Mouse (Mus musculus): Measurements from ENCODE around the gene Kat2b.
A peak's percentile ranks its signal among the peaks of the same experiment; 100 is the strongest.
"Not testable (repeated sequence)": the region's sequence is repeated elsewhere in the genome, so short reads cannot be mapped to it uniquely, and the experiment has no call there.

Gene Kat2b

DNA sequence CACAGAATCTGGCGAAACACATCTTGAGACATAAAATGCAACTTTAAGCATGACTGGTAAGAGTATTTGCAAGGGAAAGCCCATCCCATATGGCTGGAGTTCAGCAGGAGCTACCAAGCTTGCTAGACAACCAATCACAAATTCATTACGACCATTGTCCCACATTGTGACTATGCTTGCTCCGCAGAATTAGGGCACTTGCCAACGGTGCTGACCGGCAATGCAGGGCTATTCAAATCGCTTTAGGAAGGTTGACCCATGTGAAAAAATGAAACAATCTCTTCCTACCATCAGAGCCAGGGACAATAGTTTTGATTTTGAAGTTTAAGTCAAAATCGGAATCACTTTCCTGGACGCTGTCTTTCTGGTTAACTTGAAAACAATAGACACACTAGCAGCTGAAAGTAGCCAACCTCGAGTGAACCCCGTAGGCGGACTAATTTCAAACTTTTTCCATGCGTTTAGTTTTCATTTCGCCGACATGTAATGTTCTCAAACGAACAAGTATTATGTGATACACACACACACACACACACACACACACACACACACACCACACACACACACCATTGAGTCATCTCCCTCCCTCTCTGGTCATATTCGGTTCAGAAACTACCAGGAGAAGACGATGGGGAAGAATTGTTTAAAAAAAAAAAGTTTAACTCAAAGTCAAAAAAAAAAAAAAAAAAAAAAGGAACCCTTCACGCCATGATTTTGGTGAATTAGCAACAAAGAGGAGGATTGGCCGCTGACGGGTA lies at the start of gene Kat2b:
TSS of gene Kat2b (plus strand) at position 701 of the 758 bp plus-strand sequence.
- peak; percentile 35 for DNase-seq (ENCODE audit: extremely low read depth, insufficient read length, low spot score)

DNA sequence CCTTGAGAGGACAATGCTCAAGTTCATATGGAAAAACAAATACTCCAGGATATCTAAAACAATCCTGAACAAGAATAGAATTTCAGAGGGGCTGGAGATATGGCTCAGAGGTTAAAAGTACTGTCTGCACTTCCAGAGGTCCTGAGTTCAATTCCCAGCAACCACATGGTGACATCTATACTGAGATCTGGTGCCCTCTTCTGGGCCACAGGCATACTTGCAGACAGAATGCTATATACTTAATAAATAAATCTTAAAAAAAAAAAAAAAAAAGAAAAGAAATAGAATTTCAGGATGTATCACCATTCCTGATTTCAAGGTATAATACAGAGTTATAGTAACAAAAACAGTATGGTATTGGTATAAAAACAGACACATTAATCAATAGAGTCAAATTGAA lies 47.3 kb upstream of the Kat2b start:
- DNase-seq (ENCODE audit: extremely low read depth, insufficient read length, low spot score): no peak

DNA sequence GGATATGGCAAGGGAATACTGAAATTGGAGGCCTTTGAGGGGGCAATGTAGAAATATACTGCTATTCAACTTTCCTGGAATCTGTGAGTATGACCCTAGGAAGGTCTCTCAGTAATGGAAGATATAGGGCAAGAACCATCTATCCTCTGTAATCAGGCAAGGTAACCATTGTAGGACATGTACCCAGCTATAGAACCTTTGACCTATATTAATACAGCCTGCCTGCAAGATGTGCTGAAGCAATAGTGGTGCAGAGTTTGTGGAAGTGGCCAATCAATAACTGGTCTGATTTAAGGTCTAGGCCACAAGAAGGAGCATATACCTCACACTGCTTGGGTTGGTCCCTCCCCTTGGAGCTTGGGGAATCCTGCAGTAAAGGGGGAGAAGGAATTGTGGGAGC lies 46.2 kb upstream of the Kat2b start:
- DNase-seq (ENCODE audit: extremely low read depth, insufficient read length, low spot score): no peak

DNA sequence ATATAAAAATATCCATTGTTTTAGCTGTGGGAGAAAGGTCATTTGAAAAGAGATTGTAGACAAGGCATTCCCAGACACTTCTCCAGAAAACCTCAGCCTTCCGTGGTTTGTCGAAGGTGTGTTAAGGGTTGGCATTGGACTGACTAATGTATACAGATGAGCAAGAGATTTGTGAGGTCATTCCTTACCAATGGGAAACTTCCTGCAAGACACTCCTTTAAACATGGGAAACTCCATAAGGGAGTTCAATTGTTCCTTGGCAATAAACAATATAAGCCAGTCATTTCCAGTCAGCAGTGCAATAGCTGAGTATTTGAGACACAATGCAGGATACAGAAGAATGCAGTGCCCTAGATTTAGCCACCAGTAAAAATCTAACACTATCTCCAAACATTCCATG lies 38.6 kb upstream of the Kat2b start:
- DNase-seq (ENCODE audit: extremely low read depth, insufficient read length, low spot score): no peak

DNA sequence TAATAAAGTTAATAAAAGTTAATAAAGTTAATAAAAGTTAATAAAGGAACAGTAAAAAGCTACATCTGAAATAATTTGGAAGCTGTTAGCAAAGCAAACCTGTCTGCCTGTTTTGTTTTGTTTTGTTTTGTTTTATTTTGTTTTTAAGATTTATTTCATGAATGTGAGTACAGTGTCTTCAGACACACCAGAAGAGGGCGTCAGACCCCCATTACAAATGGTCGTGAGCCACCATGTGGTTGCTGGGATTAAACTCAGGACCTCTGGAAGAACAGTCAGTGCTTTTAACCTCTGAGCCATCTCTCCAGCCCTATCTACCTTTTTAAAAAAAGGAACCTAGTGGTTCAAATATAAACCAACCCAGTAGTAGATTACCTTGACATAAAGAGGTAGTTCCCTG lies 35.5 kb upstream of the Kat2b start:
- no peak for DNase-seq (ENCODE audit: extremely low read depth, insufficient read length, low spot score)

DNA sequence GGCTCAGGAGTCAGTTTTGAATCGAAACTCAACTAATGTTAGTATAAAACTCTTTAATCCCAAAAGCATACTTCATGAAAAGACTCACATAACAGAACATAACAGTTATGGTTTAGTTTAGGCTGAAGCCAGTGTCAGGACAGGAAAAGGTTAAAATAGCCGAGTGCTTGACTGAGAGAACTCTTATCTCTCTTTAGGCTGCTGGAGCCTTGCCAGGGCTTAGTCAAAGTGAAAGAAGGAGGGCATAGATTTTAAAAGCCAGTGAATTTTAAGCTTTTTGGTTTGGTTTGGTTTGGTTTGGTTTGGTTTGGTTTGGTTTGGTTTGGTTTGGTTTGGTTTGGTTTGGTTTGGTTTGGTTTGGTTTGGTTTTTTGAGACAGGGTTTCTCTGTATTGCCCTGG lies 34.2 kb upstream of the Kat2b start:
- no peak for DNase-seq (ENCODE audit: extremely low read depth, insufficient read length, low spot score)

DNA sequence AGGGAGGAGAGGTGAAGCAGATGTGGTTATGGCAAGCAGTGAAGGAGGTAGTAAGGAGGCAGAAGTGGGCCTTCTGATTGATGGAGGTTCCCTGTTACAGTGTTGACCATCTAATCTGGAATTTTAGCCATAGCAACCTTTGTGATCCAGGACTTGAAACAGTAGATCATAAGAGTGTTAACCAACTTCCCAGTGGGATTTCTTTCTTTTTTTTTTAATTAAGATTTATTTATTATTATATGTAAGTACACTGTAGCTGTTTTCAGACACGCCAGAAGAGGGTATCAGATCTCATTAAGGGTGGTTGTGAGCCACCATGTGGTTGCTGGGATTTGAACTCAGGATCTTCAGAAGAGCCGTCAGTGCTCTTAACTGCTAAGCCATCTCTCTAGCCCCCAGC lies 27.3 kb upstream of the Kat2b start, which contains the start of gene Pp2d1:
TSS of gene Pp2d1 (minus strand) at position 101 of the 400 bp plus-strand sequence.
- not testable (repeated sequence) for DNase-seq (ENCODE audit: extremely low read depth, insufficient read length, low spot score)

DNA sequence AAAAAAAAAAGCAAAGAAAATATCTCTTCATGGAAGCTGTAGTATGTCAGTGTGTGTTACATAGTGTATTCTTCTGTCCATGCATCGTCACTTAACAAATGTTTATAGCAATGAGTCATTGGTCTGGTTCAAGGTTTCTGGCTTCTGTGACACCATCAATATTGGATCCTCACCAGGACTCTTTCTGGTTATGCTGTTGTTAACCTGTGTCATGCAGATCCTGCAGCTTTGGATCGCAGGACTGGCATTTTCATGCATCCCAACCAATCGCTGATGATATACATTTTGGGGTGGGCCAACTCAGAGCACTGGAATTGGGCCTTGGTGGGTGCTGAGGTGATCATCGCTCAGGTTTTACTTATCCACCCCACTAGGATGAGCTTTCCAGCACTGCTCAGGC lies 24.1 kb upstream of the Kat2b start:
- DNase-seq (ENCODE audit: extremely low read depth, insufficient read length, low spot score): no peak

DNA sequence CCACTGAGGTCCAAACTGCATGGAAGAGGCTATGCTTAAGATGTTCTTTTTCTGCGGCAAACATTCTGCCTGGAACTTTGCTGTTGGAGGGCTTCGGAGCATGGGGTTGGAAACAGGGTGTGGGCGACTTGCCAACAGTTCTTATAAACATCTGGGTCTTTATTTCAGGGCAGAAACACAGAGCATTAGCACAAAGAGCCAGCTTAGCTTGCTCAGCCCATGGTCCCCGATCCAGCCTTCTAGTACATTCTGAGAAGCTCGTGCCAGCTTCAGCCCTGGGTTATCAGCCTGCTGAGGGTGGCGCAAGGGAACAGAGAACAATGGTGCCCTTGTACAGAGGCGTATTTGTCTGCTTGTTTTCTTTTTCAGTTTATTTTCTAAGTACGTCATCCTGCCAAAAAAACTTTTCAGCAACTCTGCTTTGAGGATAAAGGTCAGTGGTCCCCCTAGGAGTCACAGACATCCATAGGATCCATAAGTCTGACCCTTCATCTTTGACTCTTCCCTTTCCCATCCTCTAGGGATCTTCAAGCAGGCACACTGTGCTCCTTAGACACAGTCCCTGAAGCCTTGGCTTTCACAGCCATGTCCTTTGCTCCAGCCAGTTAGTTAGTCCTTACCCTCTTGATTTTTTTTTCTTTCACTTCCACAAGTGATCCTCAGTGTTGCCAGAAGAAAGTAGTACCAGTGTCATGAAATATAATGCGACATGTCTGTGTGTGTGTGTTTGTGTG lies 22.9 kb upstream of the Kat2b start:
- no peak for DNase-seq (ENCODE audit: extremely low read depth, insufficient read length, low spot score)

DNA sequence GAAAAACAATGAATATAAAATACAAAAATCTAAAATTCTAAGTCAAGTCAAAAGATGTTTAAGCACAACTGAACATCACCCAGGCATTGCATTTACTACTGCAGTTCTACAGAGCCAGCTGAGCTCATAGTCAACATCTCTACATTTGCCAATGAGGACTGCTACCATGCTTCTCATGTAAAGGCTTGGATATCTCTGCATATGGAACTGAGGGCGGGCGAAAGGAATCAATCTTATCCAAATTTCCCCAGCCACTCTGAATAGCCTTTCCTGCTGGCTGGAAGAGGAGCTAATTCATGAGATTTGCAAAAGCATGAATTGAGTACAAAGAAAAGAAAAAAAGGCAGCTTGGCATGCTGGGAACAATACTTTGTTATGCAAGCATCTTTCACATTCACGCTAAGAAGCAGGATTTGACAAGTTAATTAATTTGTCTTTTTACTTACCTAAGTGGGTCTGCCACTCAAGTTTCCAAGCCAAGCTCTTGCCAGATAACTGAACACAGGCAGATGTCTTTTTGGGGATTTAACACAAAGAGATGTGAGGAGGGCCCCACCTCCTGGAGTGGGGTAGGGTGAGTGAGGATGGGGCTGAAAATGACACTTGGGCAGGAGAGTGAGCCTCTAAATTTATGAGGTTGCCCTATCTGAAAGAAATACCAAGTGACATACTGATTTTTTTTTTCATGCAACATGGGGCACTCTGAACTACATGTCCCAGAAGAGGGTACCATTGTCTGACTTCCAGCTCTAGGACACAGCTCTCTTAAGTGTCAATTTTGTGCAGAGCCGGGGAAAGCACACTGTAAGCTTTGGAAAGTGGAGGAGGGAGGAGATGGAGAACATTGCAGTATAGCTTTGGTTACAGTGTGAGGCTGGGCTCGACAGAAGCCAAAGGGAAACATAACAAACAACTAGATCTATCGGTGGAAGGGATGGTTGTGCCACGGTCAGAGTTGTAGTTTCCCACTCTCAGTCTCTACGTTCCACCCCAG lies 15.1 kb upstream of the Kat2b start:
- no peak for DNase-seq (ENCODE audit: extremely low read depth, insufficient read length, low spot score)

DNA sequence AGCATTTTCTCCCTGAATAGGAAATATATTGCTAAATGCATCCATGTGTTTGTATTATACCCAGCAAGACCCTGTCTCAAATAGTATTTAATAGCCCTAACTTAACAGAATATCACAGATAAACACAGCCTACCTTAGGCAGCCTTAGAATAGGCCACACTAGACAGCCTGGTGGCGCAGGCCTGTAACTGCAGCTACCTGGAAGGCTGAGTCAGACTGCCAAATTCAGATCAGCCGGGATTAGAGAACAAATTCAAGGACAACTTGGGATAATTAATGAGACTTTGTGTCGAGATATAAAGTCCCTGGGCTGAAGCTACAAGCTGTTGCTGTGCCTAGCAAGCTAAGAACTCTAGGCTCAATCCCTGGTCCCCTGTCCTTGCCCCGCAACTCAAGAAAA lies 12.6 kb upstream of the Kat2b start:
- no peak for DNase-seq (ENCODE audit: extremely low read depth, insufficient read length, low spot score)

DNA sequence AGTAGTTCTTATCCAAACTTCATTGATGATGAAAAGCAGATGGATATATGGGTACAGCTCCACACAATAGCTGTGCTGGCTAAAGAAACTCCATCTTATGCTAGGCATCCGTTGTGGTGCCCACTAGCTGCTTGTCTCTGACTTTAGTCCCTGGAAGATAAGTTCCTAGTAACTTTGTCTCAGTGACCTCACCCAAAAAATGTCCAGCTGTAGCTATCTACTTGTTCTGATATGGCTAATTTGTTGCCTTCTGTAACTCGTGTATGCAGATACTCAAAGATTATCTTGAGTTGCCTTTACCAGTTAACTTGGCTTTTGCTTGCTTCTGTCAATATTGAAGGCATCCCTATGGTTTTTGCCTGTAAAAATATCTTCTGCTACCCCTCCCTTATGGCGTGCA lies 11.8 kb upstream of the Kat2b start:
- DNase-seq (ENCODE audit: extremely low read depth, insufficient read length, low spot score): no peak

DNA sequence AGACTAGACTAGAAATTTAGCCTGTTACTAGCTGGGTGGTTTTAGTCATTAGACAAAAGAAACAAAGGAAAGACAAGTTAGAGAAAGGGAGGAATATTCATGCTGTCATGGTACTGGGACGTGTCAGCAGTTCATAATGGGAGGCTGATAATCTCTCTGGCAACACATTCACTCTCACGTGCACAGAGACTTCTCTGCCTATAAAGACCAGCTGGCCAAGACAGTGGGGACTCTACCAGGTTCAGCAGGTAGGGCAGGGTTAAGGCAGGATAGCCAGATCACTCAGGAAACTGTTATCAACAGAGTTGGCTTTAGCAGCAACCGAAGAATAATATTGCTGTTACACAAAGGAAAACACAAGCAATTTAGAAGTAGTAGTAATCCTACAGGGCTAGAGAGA lies 9.2 kb upstream of the Kat2b start:
- DNase-seq (ENCODE audit: extremely low read depth, insufficient read length, low spot score): no peak

DNA sequence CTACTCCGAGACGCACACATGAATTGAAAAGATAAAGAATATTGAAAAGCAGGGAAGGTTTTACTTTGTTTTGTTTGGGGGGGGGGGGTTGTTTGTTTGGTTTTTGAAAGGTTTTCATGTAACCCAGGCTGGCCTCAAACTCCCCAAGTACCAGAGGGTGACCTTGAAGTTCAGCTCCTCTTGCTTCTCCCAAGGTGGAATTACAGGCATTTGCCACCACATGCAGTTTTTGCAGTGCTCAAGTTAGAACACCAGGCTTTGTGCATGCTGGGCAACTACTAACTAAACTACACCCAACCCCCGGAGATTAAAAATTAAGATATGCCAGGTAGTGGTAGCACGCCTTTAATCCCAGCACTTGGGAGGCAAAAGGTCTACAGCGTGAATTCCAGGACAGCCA lies 7.0 kb upstream of the Kat2b start:
- no peak for DNase-seq (ENCODE audit: extremely low read depth, insufficient read length, low spot score)

DNA sequence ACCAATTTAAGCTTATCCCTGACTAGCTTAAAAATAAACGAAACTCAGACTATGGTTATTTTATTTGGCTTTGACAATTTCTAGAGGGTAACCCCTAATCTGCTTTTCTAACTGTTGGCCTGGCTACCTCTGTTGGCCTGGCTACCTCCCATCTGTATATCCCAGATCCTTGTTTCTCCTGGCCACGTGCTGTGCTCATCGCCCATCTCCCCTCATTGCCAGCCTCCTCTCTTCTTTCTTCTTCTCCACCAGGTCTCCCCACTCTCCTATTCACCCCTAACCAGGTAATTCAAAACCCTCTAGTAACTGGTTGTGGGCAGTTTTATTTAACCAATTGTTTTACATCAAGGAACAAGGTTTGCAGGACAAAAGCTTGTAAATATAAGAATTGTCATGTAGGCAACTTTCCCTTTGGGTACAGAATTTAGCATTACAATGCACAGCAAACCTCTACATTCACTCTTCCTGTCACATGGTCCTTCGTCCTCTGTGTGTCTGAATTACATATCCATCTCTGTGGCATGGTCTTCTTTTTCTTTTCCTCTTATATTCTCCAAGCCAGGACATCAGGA lies 5.1 kb upstream of the Kat2b start:
- DNase-seq (ENCODE audit: extremely low read depth, insufficient read length, low spot score): no peak

DNA sequence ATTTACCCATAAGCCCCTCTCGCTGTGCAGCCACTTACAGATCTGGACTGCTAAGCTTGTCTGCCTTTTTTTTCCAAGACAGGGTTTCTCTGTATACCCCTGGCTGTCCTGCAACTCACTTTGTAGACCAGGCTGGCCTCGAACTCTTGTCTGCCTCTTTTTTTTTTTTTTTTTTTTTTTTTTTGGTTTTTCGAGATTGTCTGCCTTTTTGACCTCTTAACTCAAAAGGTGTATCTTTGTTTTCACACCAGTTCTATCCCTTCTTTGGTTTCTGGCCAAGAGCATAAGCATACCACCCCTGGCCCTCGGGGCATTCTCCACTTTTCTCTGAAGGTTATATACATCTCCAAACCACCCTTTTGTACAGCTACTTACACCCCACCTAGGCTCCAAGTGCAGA lies 1.8 kb upstream of the Kat2b start:
- no peak for DNase-seq (ENCODE audit: extremely low read depth, insufficient read length, low spot score)

DNA sequence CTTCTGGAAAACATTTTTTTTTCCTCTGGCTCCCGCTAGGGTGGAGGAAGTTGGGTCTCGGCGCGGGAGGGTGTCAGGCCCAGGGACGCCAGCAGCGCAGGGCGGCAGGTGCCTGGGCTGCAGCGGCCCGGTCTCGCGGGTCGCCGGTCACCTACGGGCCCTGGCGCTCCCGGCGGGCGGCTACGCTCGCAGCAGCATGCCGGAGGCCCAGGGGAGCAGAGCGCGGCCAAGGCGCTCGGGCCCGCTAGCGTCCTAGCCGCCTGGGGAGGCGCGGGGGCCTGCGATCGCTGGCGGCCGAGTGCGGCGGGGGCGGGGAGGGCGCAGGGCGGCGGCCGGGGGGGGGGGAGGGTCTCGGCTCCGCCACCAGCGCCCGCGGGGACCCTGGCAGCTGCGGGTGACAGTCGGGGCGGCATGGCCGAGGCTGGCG lies 271 bp downstream of the Kat2b start:
- peak; percentile 83 for DNase-seq (ENCODE audit: extremely low read depth, insufficient read length, low spot score)

DNA sequence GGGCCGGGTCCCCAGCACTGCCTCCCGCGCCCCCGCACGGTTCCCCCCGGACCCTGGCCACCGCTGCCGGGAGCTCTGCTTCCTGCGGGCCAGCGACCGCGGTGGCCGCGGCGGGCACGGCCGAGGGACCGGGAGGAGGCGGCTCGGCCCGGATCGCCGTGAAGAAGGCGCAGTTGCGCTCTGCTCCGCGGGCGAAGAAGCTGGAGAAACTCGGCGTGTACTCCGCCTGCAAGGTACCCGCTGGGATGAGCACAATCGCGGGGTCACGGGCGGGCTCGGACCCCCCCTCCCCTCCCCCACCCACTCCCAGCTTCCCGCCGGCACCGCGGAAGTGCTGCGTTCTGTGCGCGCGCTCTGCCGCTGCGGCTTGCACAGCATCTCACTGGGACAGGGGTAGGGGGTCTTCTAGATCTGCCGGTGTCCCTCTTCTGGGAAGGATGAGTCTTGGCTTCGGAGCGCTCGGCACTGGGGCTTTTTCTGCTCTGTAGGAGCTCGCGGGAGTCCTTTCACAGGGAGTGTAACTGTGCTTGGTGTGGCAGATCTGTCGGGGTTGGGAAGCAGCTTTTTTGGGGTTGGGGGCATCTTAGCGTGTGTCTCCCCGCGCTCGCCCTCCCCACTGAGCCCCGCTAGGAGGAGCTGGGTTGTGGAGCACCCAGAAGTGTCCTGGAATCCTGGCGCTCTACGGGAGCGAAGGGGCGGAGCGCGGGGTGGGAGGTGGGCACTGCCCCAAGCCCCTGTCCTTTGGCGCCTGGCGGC lies 863 bp downstream of the Kat2b start:
- DNase-seq (ENCODE audit: extremely low read depth, insufficient read length, low spot score): peak; percentile 69

DNA sequence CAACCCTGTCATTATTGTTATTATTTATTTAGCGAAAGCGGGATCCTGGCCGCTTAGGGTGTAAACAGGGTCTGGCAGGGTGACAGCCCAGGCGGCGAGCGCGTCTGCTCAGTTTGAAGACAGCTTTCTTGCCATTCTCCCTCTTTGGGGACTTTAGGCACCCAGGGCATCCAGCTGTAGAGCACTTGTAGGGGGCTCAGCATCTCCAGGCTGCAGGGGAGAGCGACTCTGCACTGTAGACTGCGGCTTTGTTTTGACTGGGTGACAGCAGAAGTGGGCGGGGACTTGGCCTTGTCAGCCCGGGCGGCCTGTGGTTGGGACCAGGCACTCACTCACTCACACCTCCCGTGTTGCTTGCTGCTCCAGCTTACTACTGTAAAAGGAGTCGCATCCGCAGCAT lies 1.5 kb downstream of the Kat2b start:
- DNase-seq (ENCODE audit: extremely low read depth, insufficient read length, low spot score): peak; percentile 81
